Mouse (Mus musculus) lung, embryonic 14.5 days (tissue): ENCODE results near the gene Prdm5. TPM values are rescaled to one million over a fixed set of nuclear protein-coding genes. Genes with fewer than 3 reads are reported as not detected.

Experiments used
- ATAC-seq: fragments of 200-750 bp; cut with Nextera tagmentation; 2 replicates; pipeline ENCODE4 v1.8.0; 2017; ENCODE audit warnings: mild to moderate bottlenecking, moderate TSS enrichment, moderate library complexity; ENCODE audit not compliant: insufficient read depth
- DNase-seq: peaks from one replicate; pipeline ENCODE4 v3.0.0-alpha.2; 2015
- H3K27ac ChIP-seq: fragments of 300-500 bp; sonication (generic); 2 replicates; pipeline ENCODE4 v1.5.1; 2014; ENCODE audit warnings: low read depth, mild to moderate bottlenecking, moderate library complexity
- H3K27me3 ChIP-seq: fragments of 300-500 bp; sonication (generic); 2 replicates; pipeline ENCODE4 v1.6.1; 2014; ENCODE audit warnings: low read length, control low read depth; ENCODE audit not compliant: insufficient read depth
- H3K36me3 ChIP-seq: fragments of 300-500 bp; sonication (generic); 2 replicates; pipeline ENCODE4 v1.6.1; 2014; ENCODE audit warnings: control low read depth; ENCODE audit not compliant: insufficient read depth
- H3K4me1 ChIP-seq: fragments of 300-500 bp; sonication (generic); 2 replicates; pipeline ENCODE4 v1.6.1; 2014; ENCODE audit warnings: antibody characterized with exemption, control low read depth; ENCODE audit not compliant: insufficient read depth
- H3K4me2 ChIP-seq: fragments of 300-500 bp; sonication (generic); 2 replicates; pipeline ENCODE4 v1.6.1; 2014; ENCODE audit warnings: mild to moderate bottlenecking
- H3K4me3 ChIP-seq: fragments of 300-500 bp; sonication (generic); 2 replicates; pipeline ENCODE4 v1.5.1; 2014; ENCODE audit warnings: low read depth, low read length
- H3K9ac ChIP-seq: fragments of 300-500 bp; sonication (generic); 2 replicates; pipeline ENCODE4 v1.6.1; 2014
- H3K9me3 ChIP-seq: fragments of 300-500 bp; sonication (generic); 2 replicates; pipeline ENCODE4 v1.6.1; 2016; ENCODE audit warnings: low read depth, low read length, control low read depth
- CTCF ChIP-seq: IDR thresholded peaks from 2 replicates; pipeline ENCODE4 v1.5.1; 2016; ENCODE audit warnings: antibody characterized with exemption, low read depth
- WGBS: fragments of 180-500 bp; shearing (Covaris S2); extraction: QIAGEN DNeasy Blood & Tissue Kit; methylation state at CpG from one replicate; pipeline ENCODE4 v1.1.7; 2014; 5-methylcytosine and 5-hydroxymethylcytosine counted together
- polyA plus RNA-seq: library from polyadenylated mRNA; unstranded; fragments of >200 nt; fragmentation: Nextera tagmentation; extraction: Ambion mirVana; gene quantifications from 2 replicates; pipeline ENCODE4 v1.2.1, GENCODE M21; 2014

Prdm5 gene
- polyA plus RNA-seq, 1 experiment from 2014 or later, result 25.0 TPM

DNA sequence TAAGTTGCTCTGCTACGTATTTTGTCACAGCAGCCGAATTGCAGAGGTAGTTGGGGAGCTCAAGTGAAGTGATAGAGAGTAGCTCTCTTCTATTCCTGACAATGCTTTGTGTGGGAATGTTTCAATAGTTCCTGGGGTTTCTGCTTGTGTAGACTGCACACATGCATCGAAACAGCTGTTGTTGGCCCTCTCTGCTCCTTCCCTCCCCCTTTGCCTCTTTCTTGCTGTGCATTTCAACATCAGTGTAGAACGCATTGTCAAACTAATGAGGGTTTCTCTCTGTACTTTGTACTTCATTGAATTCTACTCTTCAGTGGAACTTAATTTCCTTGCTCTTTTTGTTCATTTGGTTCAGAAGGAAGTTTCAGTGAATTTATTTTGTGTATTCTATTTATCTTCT is 75.8 kb downstream of the Prdm5 start:
- Histone ChIP-seq H3K9me3 (no peaks in the 10 kb centered on the region), H3K27ac (no peak overlapping the region), H3K27me3 (no peaks in the 10 kb centered on the region), H3K36me3 (no peaks in the 10 kb centered on the region), H3K9ac (no peak overlapping the region), H3K4me2 (no peak overlapping the region), H3K4me3 (no peak overlapping the region), H3K4me1 (no peaks in the 10 kb centered on the region)
- no peak for TF ChIP-seq CTCF
- 83% methylated on average over 4 of the region's 4 CpGs for WGBS
- DNase-seq (no peak), ATAC-seq (no peak)

- WGBS, result 89% methylated on average over 5 of the region's 5 CpGs
- Histone ChIP-seq H3K36me3 (0 out of 2 replicates have a peak, but pooled peaks cover 5% of the 10 kb centered on the region), H3K27me3 (no peaks in the 10 kb centered on the region), H3K27ac (no peak overlapping the region), H3K4me1 (no peaks in the 10 kb centered on the region), H3K9ac (no peak overlapping the region), H3K4me3 (no peak overlapping the region), H3K9me3 (no peaks in the 10 kb centered on the region), H3K4me2 (no peak overlapping the region)
- no peak for TF ChIP-seq CTCF
- ATAC-seq, result no peak
- no peak for DNase-seq
Observed at GRCm38 (mm10) chr6:65860609-65861008, 81.8 kb downstream of the Prdm5 start.

- ATAC-seq (no peak), DNase-seq (no peak)
- Histone ChIP-seq H3K4me3 (no peak overlapping the region), H3K4me2 (no peak overlapping the region), H3K4me1 (no peaks in the 10 kb centered on the region), H3K27ac (no peak overlapping the region), H3K9ac (no peak overlapping the region), H3K36me3 (0 out of 2 replicates have a peak, but pooled peaks cover 5% of the 10 kb centered on the region), H3K27me3 (no peaks in the 10 kb centered on the region), H3K9me3 (no peaks in the 10 kb centered on the region)
- WGBS, result 81% methylated on average over 3 of the region's 3 CpGs
- TF ChIP-seq CTCF, result no peak
Observed at GRCm38 (mm10) chr6:65862836-65863235, 84.0 kb downstream of the Prdm5 start.

DNA sequence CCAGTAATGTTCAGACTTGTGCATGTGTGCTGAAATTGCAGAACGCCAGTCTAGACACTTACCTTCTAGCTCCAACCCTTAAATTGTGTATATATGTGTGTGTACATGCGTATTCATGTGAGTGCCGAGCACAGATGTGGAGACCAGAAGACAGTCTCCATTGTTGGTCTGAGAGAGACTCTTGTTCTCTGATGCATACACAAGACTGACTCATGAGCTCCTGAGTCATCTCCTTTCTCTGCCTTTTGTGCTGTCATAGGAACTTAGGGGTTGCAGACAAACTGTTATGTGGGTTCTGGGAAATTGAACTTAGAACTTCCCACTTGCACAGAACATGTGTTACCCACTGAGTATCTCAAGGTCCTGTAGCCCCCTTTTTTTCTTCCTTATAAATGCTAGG is 85.4 kb downstream of the Prdm5 start:
- DNase-seq, result no peak
- H3K4me3 ChIP-seq, result no peak overlapping the region

DNA sequence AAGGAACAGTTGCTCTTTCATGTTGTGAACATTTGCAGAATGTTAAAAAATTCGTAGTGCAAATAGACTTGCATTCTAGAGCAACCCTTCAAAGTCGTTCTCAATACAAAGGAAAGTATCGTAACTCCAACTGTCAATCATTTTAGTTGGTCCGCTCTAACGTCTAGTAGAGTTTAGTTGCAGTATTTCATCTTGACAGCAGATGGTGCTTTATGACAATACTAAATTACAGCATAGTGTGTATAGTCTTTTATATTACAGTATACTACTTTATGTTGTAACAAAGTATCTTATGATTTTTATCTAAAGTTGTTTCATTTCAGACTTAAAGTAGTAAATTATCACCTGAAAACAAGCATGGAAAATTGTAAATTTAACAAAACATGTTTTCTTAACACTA is 86.1 kb downstream of the Prdm5 start:
- DNase-seq (peak; percentile 43), ATAC-seq (no peak)
- H3K9ac ChIP-seq, result no peak overlapping the region
- H3K4me3 ChIP-seq, result no peak overlapping the region
- no peaks in the 10 kb centered on the region for H3K27me3 ChIP-seq
- H3K36me3 ChIP-seq, result 0 out of 2 replicates have a peak, but pooled peaks cover 5% of the 10 kb centered on the region
- H3K27ac ChIP-seq, result no peak overlapping the region
- 73% methylated on average over 5 of the region's 5 CpGs for WGBS
- peak; percentile 35 for TF ChIP-seq CTCF
- no peaks in the 10 kb centered on the region for H3K4me1 ChIP-seq
- no peak overlapping the region for H3K4me2 ChIP-seq
- no peaks in the 10 kb centered on the region for H3K9me3 ChIP-seq

More for the DNA sequence above, 85.4 kb downstream of the Prdm5 start:
- no peak for TF ChIP-seq CTCF
- Histone ChIP-seq H3K27ac (no peak overlapping the region), H3K9me3 (no peaks in the 10 kb centered on the region), H3K4me2 (no peak overlapping the region), H3K9ac (no peak overlapping the region), H3K27me3 (no peaks in the 10 kb centered on the region), H3K4me1 (no peaks in the 10 kb centered on the region), H3K36me3 (0 out of 2 replicates have a peak, but pooled peaks cover 5% of the 10 kb centered on the region)
- 87% methylated on average over 3 of the region's 3 CpGs for WGBS
- ATAC-seq, result no peak

DNA sequence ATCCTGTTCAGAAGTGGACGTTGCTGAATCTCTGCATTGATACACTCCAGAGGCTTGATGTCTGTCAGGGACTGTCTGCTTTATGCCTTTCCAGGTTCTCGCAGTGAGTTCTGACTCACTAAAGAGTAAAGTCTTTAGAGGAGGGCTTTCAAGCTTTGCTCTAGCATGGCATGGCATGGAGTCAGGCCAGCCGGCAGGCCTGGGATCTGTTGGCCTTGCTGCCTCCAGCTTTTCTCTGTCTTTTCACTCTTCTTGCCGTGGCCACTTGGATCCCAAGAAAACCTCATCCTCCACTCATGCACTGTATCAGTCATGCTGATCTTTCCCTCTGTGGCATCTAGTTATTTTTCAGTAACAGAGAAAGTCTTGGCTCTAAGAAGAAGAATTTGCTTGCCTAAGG is 87.1 kb downstream of the Prdm5 start:
- no peak for TF ChIP-seq CTCF
- Histone ChIP-seq H3K27ac (no peak overlapping the region), H3K27me3 (no peaks in the 10 kb centered on the region), H3K4me2 (no peak overlapping the region), H3K4me3 (no peak overlapping the region), H3K4me1 (no peaks in the 10 kb centered on the region), H3K36me3 (peaks cover 12% of the 10 kb centered on the region; the same call in 1 of the 2 replicates), H3K9me3 (no peaks in the 10 kb centered on the region), H3K9ac (no peak overlapping the region)
- DNase-seq (no peak), ATAC-seq (no peak)
- 97% methylated on average over 4 of the region's 4 CpGs for WGBS

DNA sequence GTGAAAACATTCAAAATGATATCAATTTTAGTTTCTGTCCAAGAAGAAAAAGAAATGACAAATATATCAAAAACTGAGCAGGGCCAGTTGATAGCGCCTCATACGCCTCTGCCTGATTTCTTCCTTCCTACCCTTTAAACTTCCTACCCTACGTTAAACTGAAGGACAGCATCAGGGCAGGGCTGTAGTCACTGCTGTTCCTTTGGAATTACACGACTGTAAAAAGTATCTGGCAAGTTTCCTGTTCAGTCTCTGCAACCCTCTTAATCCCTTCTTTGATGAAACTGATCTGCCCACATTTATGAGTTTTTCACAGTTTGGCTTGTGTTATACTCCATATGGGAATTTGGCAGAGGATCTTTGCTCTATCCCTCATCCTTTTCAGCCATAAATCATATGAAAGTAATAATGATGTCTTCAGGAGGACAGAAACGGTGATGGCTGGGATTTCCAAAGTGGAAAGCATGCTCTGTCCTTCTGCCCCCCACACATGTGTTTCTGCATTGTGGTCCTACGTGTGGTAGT is 93.0 kb downstream of the Prdm5 start:
- ATAC-seq (no peak), DNase-seq (no peak)
- Histone ChIP-seq H3K4me2 (no peak overlapping the region), H3K36me3 (peaks cover 9% of the 10 kb centered on the region; the same call in 1 of the 2 replicates), H3K9me3 (no peaks in the 10 kb centered on the region), H3K4me3 (no peak overlapping the region), H3K9ac (no peak overlapping the region), H3K27me3 (no peaks in the 10 kb centered on the region), H3K27ac (no peak overlapping the region), H3K4me1 (no peaks in the 10 kb centered on the region)
- TF ChIP-seq CTCF, result no peak
- WGBS, result 58% methylated on average over 6 of the region's 6 CpGs

- no peak overlapping the region for H3K4me2 ChIP-seq
- H3K4me1 ChIP-seq, result no peaks in the 10 kb centered on the region
- WGBS, result 55% methylated on average over 1 of the region's 1 CpGs
- peaks cover 13% of the 10 kb centered on the region; the same call in 1 of the 2 replicates for H3K36me3 ChIP-seq
- H3K9me3 ChIP-seq, result no peaks in the 10 kb centered on the region
- H3K27me3 ChIP-seq, result no peaks in the 10 kb centered on the region
- peak; percentile 75 for DNase-seq
- H3K27ac ChIP-seq, result no peak overlapping the region
- H3K9ac ChIP-seq, result no peak overlapping the region
- H3K4me3 ChIP-seq, result no peak overlapping the region
- TF ChIP-seq CTCF, result no peak
- ATAC-seq, result no peak
Observed at GRCm38 (mm10) chr6:65878300-65878699, 99.5 kb downstream of the Prdm5 start.
